Mouse (Mus musculus) cerebellum, adult 2 months (tissue): Measurements from ENCODE around the gene Ina.

Experiments
- CTCF ChIP-seq: fragments of 200-500 bp; IDR thresholded peaks from 2 replicates; pipeline ENCODE4 v1.5.1; 2011; ENCODE audit warnings: low read depth, mild to moderate bottlenecking, control low read depth, low read length, moderate library complexity, borderline replicate concordance; ENCODE audit not compliant: insufficient read depth
- POLR2A ChIP-seq: fragments of 200-500 bp; IDR thresholded peaks from 2 replicates; pipeline ENCODE4 v1.6.1; 2011; ENCODE audit warnings: low read length, control low read depth, borderline replicate concordance; ENCODE audit not compliant: insufficient read depth

- no peak for TF ChIP-seq CTCF
- TF ChIP-seq POLR2A = no peak
Measured at GRCm38 (mm10) chr19:46983352-46983965, 31.0 kb upstream of the Ina start.
